Mouse (Mus musculus): ENCODE data around the gene Trit1. TPM values are rescaled to one million over a fixed set of nuclear protein-coding genes. Genes with fewer than 3 reads are reported as not detected.
"Not testable (repeated sequence)": the region's sequence is repeated elsewhere in the genome, so short reads cannot be mapped to it uniquely, and the experiment has no call there.

Gene Trit1
- polyA plus RNA-seq, 1 experiment, result 0.04 TPM

- Histone ChIP-seq H3K4me3 (replicated peaks) (no peak overlapping the region), H3K4me1 (ENCODE audit: control insufficient read depth) (no peaks in the 10 kb centered on the region; the same call in none of the 2 replicates), H3K9me3 (ENCODE audit: control insufficient read depth, low read length) (no peaks in the 10 kb centered on the region), H3K36me3 (ENCODE audit: control insufficient read depth) (no peaks in the 10 kb centered on the region), H3K27me3 (ENCODE audit: control insufficient read depth) (peaks cover 13% of the 10 kb centered on the region)
- TF ChIP-seq GATA1 (IDR thresholded peaks at IDR 0.05; ENCODE audit: low read length) (no peak), TAL1 (IDR thresholded peaks at IDR 0.05; ENCODE audit: low read length) (no peak)
These were observed 11.1 kb upstream of the Trit1 start for GRCm38 (mm10) chr4:123005054-123005966.

GRCm38 (mm10) chr4:123012501-123012900 is 3.9 kb upstream of the Trit1 start:
- H3K36me3 ChIP-seq (ENCODE audit: control insufficient read depth); H3K9me3 ChIP-seq (ENCODE audit: control insufficient read depth, low read length); H3K4me3 ChIP-seq (replicated peaks): not testable (repeated sequence)
- Histone ChIP-seq H3K4me1 (ENCODE audit: control insufficient read depth) (peaks cover 17% of the 10 kb centered on the region), H3K27me3 (ENCODE audit: control insufficient read depth) (peaks cover 14% of the 10 kb centered on the region)

GRCm38 (mm10) chr4:123013346-123013945 is 3.0 kb upstream of the Trit1 start:
- TF ChIP-seq GATA1 (IDR thresholded peaks at IDR 0.05; ENCODE audit: low read length) (no peak), TAL1 (IDR thresholded peaks at IDR 0.05; ENCODE audit: low read length) (no peak)
- Histone ChIP-seq H3K27me3 (ENCODE audit: control insufficient read depth) (peaks cover 14% of the 10 kb centered on the region), H3K36me3 (ENCODE audit: control insufficient read depth) (peaks cover 2% of the 10 kb centered on the region), H3K9me3 (ENCODE audit: control insufficient read depth, low read length) (no peaks in the 10 kb centered on the region), H3K4me1 (ENCODE audit: control insufficient read depth) (peaks cover 26% of the 10 kb centered on the region), H3K4me3 (replicated peaks) (no peak overlapping the region)

- H3K27me3 ChIP-seq (ENCODE audit: control insufficient read depth), result peaks cover 14% of the 10 kb centered on the region
- TF ChIP-seq TAL1 (IDR thresholded peaks at IDR 0.05; ENCODE audit: low read length) (no peak), GATA1 (IDR thresholded peaks at IDR 0.05; ENCODE audit: low read length) (no peak)
- no peak overlapping the region for H3K4me3 ChIP-seq (replicated peaks)
- H3K4me1 ChIP-seq (ENCODE audit: control insufficient read depth), result peaks cover 31% of the 10 kb centered on the region
- no peaks in the 10 kb centered on the region for H3K9me3 ChIP-seq (ENCODE audit: control insufficient read depth, low read length)
- H3K36me3 ChIP-seq (ENCODE audit: control insufficient read depth), result peaks cover 3% of the 10 kb centered on the region
These were observed 2.4 kb upstream of the Trit1 start for GRCm38 (mm10) chr4:123013949-123014406.

- Histone ChIP-seq H3K4me1 (ENCODE audit: control insufficient read depth) (peaks cover 33% of the 10 kb centered on the region), H3K36me3 (ENCODE audit: control insufficient read depth) (peaks cover 3% of the 10 kb centered on the region)
- no peak for TF ChIP-seq TAL1 (IDR thresholded peaks at IDR 0.05; ENCODE audit: low read length)
- TF ChIP-seq GATA1 (IDR thresholded peaks at IDR 0.05; ENCODE audit: low read length), result no peak
These were observed 1.7 kb upstream of the Trit1 start for GRCm38 (mm10) chr4:123014501-123015282.

GRCm38 (mm10) chr4:123021591-123021990 is 5.2 kb downstream of the Trit1 start:
- Histone ChIP-seq H3K9me3 (ENCODE audit: control insufficient read depth, low read length) (no peaks in the 10 kb centered on the region), H3K36me3 (ENCODE audit: control insufficient read depth) (peaks cover 20% of the 10 kb centered on the region), H3K27me3 (ENCODE audit: control insufficient read depth) (no peaks in the 10 kb centered on the region), H3K4me3 (replicated peaks) (no peak overlapping the region), H3K4me1 (ENCODE audit: control insufficient read depth) (peaks cover 26% of the 10 kb centered on the region)
- no peak for TF ChIP-seq GATA1 (IDR thresholded peaks at IDR 0.05; ENCODE audit: low read length)
- no peak for TF ChIP-seq TAL1 (IDR thresholded peaks at IDR 0.05; ENCODE audit: low read length)

More at GRCm38 (mm10) chr4:123014501-123015282, 1.7 kb upstream of the Trit1 start:
- Histone ChIP-seq H3K4me3 (replicated peaks) (no peak overlapping the region), H3K27me3 (ENCODE audit: control insufficient read depth) (peaks cover 14% of the 10 kb centered on the region), H3K9me3 (ENCODE audit: control insufficient read depth, low read length) (no peaks in the 10 kb centered on the region)

GRCm38 (mm10) chr4:123022896-123023295 is 6.5 kb downstream of the Trit1 start:
- Histone ChIP-seq H3K9me3 (ENCODE audit: control insufficient read depth, low read length) (no peaks in the 10 kb centered on the region), H3K36me3 (ENCODE audit: control insufficient read depth) (peaks cover 29% of the 10 kb centered on the region), H3K4me3 (replicated peaks) (no peak overlapping the region), H3K4me1 (ENCODE audit: control insufficient read depth) (peaks cover 13% of the 10 kb centered on the region), H3K27me3 (ENCODE audit: control insufficient read depth) (no peaks in the 10 kb centered on the region)
- TF ChIP-seq GATA1 (IDR thresholded peaks at IDR 0.05; ENCODE audit: low read length) (no peak), TAL1 (IDR thresholded peaks at IDR 0.05; ENCODE audit: low read length) (no peak)

GRCm38 (mm10) chr4:123025418-123025817 is 9.0 kb downstream of the Trit1 start:
- Histone ChIP-seq H3K9me3 (ENCODE audit: control insufficient read depth, low read length) (no peaks in the 10 kb centered on the region), H3K36me3 (ENCODE audit: control insufficient read depth) (peaks cover 34% of the 10 kb centered on the region), H3K4me3 (replicated peaks) (no peak overlapping the region), H3K27me3 (ENCODE audit: control insufficient read depth) (no peaks in the 10 kb centered on the region), H3K4me1 (ENCODE audit: control insufficient read depth) (no peaks in the 10 kb centered on the region)
- TF ChIP-seq TAL1 (IDR thresholded peaks at IDR 0.05; ENCODE audit: low read length) (no peak), GATA1 (IDR thresholded peaks at IDR 0.05; ENCODE audit: low read length) (no peak)

- H3K36me3 ChIP-seq (ENCODE audit: control insufficient read depth), result peaks cover 33% of the 10 kb centered on the region
These were observed 9.8 kb downstream of the Trit1 start for GRCm38 (mm10) chr4:123026161-123026560.

More at GRCm38 (mm10) chr4:123026161-123026560, 9.8 kb downstream of the Trit1 start:
- Histone ChIP-seq H3K27me3 (ENCODE audit: control insufficient read depth) (no peaks in the 10 kb centered on the region), H3K9me3 (ENCODE audit: control insufficient read depth, low read length) (no peaks in the 10 kb centered on the region), H3K4me3 (replicated peaks) (no peak overlapping the region), H3K4me1 (ENCODE audit: control insufficient read depth) (no peaks in the 10 kb centered on the region)
- no peak for TF ChIP-seq GATA1 (IDR thresholded peaks at IDR 0.05; ENCODE audit: low read length)
- no peak for TF ChIP-seq TAL1 (IDR thresholded peaks at IDR 0.05; ENCODE audit: low read length)
